Mouse (Mus musculus) kidney, postnatal 0 days (tissue): ENCODE data around the gene Wnt5b. TPM values are rescaled to one million over a fixed set of nuclear protein-coding genes. Genes with fewer than 3 reads are reported as not detected.

Experiments
- ATAC-seq: fragments of 200-750 bp; cut with Nextera tagmentation; replicated peaks from 2 replicates; pipeline ENCODE4 v1.8.0; 2017; ENCODE audit warnings: low read depth, moderate number of reproducible peaks, moderate TSS enrichment, moderate library complexity; ENCODE audit not compliant: low FRiP score
- DNase-seq: peaks from one replicate; pipeline ENCODE4 v3.0.0-alpha.2; 2016; ENCODE audit warnings: low spot score
- H3K27ac ChIP-seq: fragments of 300-500 bp; sonication (generic); 2 replicates; pipeline ENCODE4 v1.5.1; 2014; ENCODE audit warnings: mild to moderate bottlenecking
- H3K27me3 ChIP-seq: fragments of 300-500 bp; sonication (generic); 2 replicates; pipeline ENCODE4 v1.6.1; 2014; ENCODE audit warnings: low read length, mixed read lengths; ENCODE audit not compliant: insufficient read depth
- H3K36me3 ChIP-seq: fragments of 300-500 bp; sonication (generic); 2 replicates; pipeline ENCODE4 v1.6.1; 2014; ENCODE audit warnings: low read length, mixed read lengths; ENCODE audit not compliant: insufficient read depth
- H3K4me1 ChIP-seq: fragments of 300-500 bp; sonication (generic); replicated peaks from 2 replicates; pipeline ENCODE4 v1.6.1; 2014; ENCODE audit warnings: antibody characterized with exemption, low read length, mixed read lengths; ENCODE audit not compliant: insufficient read depth
- H3K4me2 ChIP-seq: fragments of 300-500 bp; sonication (generic); 2 replicates; pipeline ENCODE4 v1.6.1; 2014; ENCODE audit warnings: mild to moderate bottlenecking, low read length, moderate library complexity, mixed read lengths
- H3K4me3 ChIP-seq: fragments of 300-500 bp; sonication (generic); replicated peaks from 2 replicates; pipeline ENCODE4 v1.5.1; 2014; ENCODE audit warnings: low read depth, low read length
- H3K9ac ChIP-seq: fragments of 300-500 bp; sonication (generic); 2 replicates; pipeline ENCODE4 v1.6.1; 2014; ENCODE audit warnings: low read depth, low read length
- H3K9me3 ChIP-seq: fragments of 300-500 bp; sonication (generic); replicated peaks from 2 replicates; pipeline ENCODE4 v1.6.1; 2016; ENCODE audit warnings: low read length, inconsistent platforms, mixed read lengths
- CTCF ChIP-seq: IDR thresholded peaks from 2 replicates; pipeline ENCODE4 v1.5.1; 2016; ENCODE audit warnings: antibody characterized with exemption, low read depth, mild to moderate bottlenecking, moderate library complexity
- WGBS: fragments of 180-500 bp; shearing (Covaris S2); extraction: QIAGEN DNeasy Blood & Tissue Kit; methylation state at CpG from one replicate; pipeline ENCODE4 v1.1.7; 2014; 5-methylcytosine and 5-hydroxymethylcytosine counted together
- polyA plus RNA-seq: library from polyadenylated mRNA; unstranded; fragments of >200 nt; fragmentation: Nextera tagmentation; extraction: Ambion mirVana; gene quantifications from 2 replicates; pipeline ENCODE4 v1.2.1, GENCODE M21; 2015

The Wnt5b gene
- polyA plus RNA-seq, 1 experiment from 2014 or later = 12.2 TPM

GRCm38 (mm10) chr6:119466921-119467784 is 77.0 kb downstream of the Wnt5b start:
- Histone ChIP-seq H3K36me3 (no peaks in the 10 kb centered on the region), H3K4me2 (no peak overlapping the region), H3K4me3 (no peak overlapping the region), H3K27me3 (no peaks in the 10 kb centered on the region), H3K9ac (no peak overlapping the region), H3K9me3 (no peaks in the 10 kb centered on the region), H3K4me1 (no peaks in the 10 kb centered on the region), H3K27ac (peak overlapping the region; percentile 20)
- ATAC-seq (peak; percentile 66; the same call in 1 of the 2 replicates), DNase-seq (no peak)
- WGBS = 65% methylated on average over 10 of the region's 10 CpGs
- no peak for TF ChIP-seq CTCF

GRCm38 (mm10) chr6:119466161-119466560 is 78.0 kb downstream of the Wnt5b start:
- no peak overlapping the region for H3K27ac ChIP-seq
- H3K36me3 ChIP-seq = no peaks in the 10 kb centered on the region
- DNase-seq = no peak
- no peak for ATAC-seq
- TF ChIP-seq CTCF = no peak
- 94% methylated on average over 1 of the region's 1 CpGs for WGBS
- no peak overlapping the region for H3K9ac ChIP-seq
- H3K27me3 ChIP-seq = no peaks in the 10 kb centered on the region
- H3K4me3 ChIP-seq = no peak overlapping the region
- no peaks in the 10 kb centered on the region for H3K4me1 ChIP-seq
- no peak overlapping the region for H3K4me2 ChIP-seq
- no peaks in the 10 kb centered on the region for H3K9me3 ChIP-seq

- H3K4me2 ChIP-seq = no peak overlapping the region
- H3K27me3 ChIP-seq = no peaks in the 10 kb centered on the region
- no peak for TF ChIP-seq CTCF
- no peaks in the 10 kb centered on the region for H3K9me3 ChIP-seq
- DNase-seq (peak; percentile 81), ATAC-seq (no peak)
- H3K36me3 ChIP-seq = no peaks in the 10 kb centered on the region
- 32% methylated on average over 5 of the region's 5 CpGs for WGBS
- no peaks in the 10 kb centered on the region for H3K4me1 ChIP-seq
- H3K4me3 ChIP-seq = no peak overlapping the region
- no peak overlapping the region for H3K9ac ChIP-seq
- H3K27ac ChIP-seq = no peak overlapping the region
These were observed 83.8 kb downstream of the Wnt5b start for GRCm38 (mm10) chr6:119460391-119460790.

DNA sequence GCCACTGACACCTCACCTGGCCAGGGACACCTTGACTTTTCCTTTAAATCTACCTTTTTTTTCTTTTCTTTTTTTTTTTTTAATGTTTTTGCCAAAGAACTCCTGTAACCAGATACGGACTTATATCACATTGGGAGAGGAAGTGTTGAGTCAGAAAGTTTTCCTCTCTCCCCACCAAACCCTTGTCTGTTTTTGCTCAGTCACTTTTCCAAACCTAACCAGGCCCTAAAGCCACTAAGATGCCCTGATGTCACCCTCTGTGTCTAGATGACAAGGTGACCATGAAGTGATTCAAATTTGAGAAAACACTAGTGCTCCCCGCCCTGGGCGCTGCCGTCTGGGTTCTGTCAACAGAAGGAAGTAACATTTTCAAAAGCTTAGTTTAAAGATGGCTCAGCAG is 85.1 kb downstream of the Wnt5b start:
- Histone ChIP-seq H3K4me1 (no peaks in the 10 kb centered on the region), H3K27me3 (no peaks in the 10 kb centered on the region), H3K36me3 (no peaks in the 10 kb centered on the region), H3K9ac (no peak overlapping the region), H3K9me3 (no peaks in the 10 kb centered on the region), H3K27ac (no peak overlapping the region), H3K4me3 (no peak overlapping the region), H3K4me2 (no peak overlapping the region)
- TF ChIP-seq CTCF = no peak
- 59% methylated on average over 4 of the region's 4 CpGs for WGBS
- DNase-seq = no peak
- no peak for ATAC-seq

GRCm38 (mm10) chr6:119458166-119458565 is 86.0 kb downstream of the Wnt5b start:
- no peak for TF ChIP-seq CTCF
- Histone ChIP-seq H3K4me3 (no peak overlapping the region), H3K9ac (no peak overlapping the region), H3K4me1 (no peaks in the 10 kb centered on the region), H3K9me3 (no peaks in the 10 kb centered on the region), H3K36me3 (no peaks in the 10 kb centered on the region), H3K27me3 (no peaks in the 10 kb centered on the region), H3K4me2 (no peak overlapping the region), H3K27ac (no peak overlapping the region)
- no peak for ATAC-seq
- 68% methylated on average over 8 of the region's 8 CpGs for WGBS
- no peak for DNase-seq

GRCm38 (mm10) chr6:119451981-119452499 is 92.1 kb downstream of the Wnt5b start:
- H3K27ac ChIP-seq = peak overlapping the region; percentile 20; the same call in 1 of the 2 replicates
- H3K4me2 ChIP-seq = peak overlapping the region; percentile 79
- peak overlapping the region; percentile 33 for H3K4me3 ChIP-seq
- DNase-seq (peak; percentile 88), ATAC-seq (no peak)
- H3K9ac ChIP-seq = peak overlapping the region; percentile 19
- TF ChIP-seq CTCF = no peak
- H3K27me3 ChIP-seq = no peaks in the 10 kb centered on the region
- 0% methylated on average over 15 of the region's 15 CpGs for WGBS
- H3K4me1 ChIP-seq = peaks cover 12% of the 10 kb centered on the region; the same call in 1 of the 2 replicates
- no peaks in the 10 kb centered on the region for H3K9me3 ChIP-seq
- H3K36me3 ChIP-seq = no peaks in the 10 kb centered on the region
